Mouse (Mus musculus) testis, adult 2 months (tissue): Measurements from ENCODE around the gene Slc5a3.

Experiments
- CTCF ChIP-seq: fragments of 200-500 bp; IDR thresholded peaks from 2 replicates; pipeline ENCODE4 v1.5.1; 2012; ENCODE audit warnings: low read depth, mild to moderate bottlenecking, inconsistent platforms, low read length, moderate library complexity; ENCODE audit not compliant: control insufficient read depth, insufficient read depth, insufficient replicate concordance
- POLR2A ChIP-seq: fragments of 200-500 bp; IDR thresholded peaks from 2 replicates; pipeline ENCODE4 v1.6.1; 2012; ENCODE audit warnings: low read depth, mild to moderate bottlenecking, inconsistent platforms, low read length, moderate library complexity; ENCODE audit not compliant: control insufficient read depth

GRCm38 (mm10) chr16:92115611-92116421 lies 57.7 kb downstream of the Slc5a3 start:
- TF ChIP-seq CTCF = no peak
- no peak for TF ChIP-seq POLR2A
